Mouse (Mus musculus) midbrain, embryonic 12.5 days (tissue): ENCODE data around the gene Ddx54. TPM values are rescaled to one million over a fixed set of nuclear protein-coding genes. Genes with fewer than 3 reads are reported as not detected.

Experiments
- ATAC-seq: fragments of 200-750 bp; cut with Nextera tagmentation; 2 replicates; pipeline ENCODE4 v1.8.0; 2017; ENCODE audit warnings: low read depth, moderate TSS enrichment, moderate library complexity; ENCODE audit not compliant: low FRiP score
- H3K27ac ChIP-seq: fragments of 300-500 bp; sonication (generic); replicated peaks from 2 replicates; pipeline ENCODE4 v1.5.1; 2016; ENCODE audit warnings: mild to moderate bottlenecking
- H3K27me3 ChIP-seq: fragments of 300-500 bp; sonication (generic); 2 replicates; pipeline ENCODE4 v1.6.1; 2016; ENCODE audit warnings: mild to moderate bottlenecking
- H3K36me3 ChIP-seq: fragments of 300-500 bp; sonication (generic); 2 replicates; pipeline ENCODE4 v1.6.1; 2016
- H3K4me1 ChIP-seq: fragments of 300-500 bp; sonication (generic); 2 replicates; pipeline ENCODE4 v1.6.1; 2016
- H3K4me2 ChIP-seq: fragments of 300-500 bp; sonication (generic); replicated peaks from 2 replicates; pipeline ENCODE4 v1.6.1; 2016; ENCODE audit warnings: mild to moderate bottlenecking, moderate library complexity
- H3K4me3 ChIP-seq: fragments of 300-500 bp; sonication (generic); 2 replicates; pipeline ENCODE4 v1.5.1; 2016; ENCODE audit warnings: mild to moderate bottlenecking
- H3K9ac ChIP-seq: fragments of 300-500 bp; sonication (generic); replicated peaks from 2 replicates; pipeline ENCODE4 v1.6.1; 2016; ENCODE audit warnings: mild to moderate bottlenecking, moderate library complexity
- H3K9me3 ChIP-seq: fragments of 300-500 bp; sonication (generic); 2 replicates; pipeline ENCODE4 v1.6.1; 2016; ENCODE audit warnings: mild to moderate bottlenecking
- WGBS: fragments of 180-500 bp; shearing (Covaris S2); methylation state at CpG from one replicate; pipeline ENCODE4 v1.1.7; 2016; 5-methylcytosine and 5-hydroxymethylcytosine counted together
- polyA plus RNA-seq: library from polyadenylated mRNA; unstranded; fragments of >200 nt; fragmentation: Nextera tagmentation; extraction: Ambion mirVana; gene quantifications from 2 replicates; pipeline ENCODE4 v1.2.1, GENCODE M21; 2016

Gene Ddx54
- polyA plus RNA-seq, 1 experiment from 2014 or later: 53.0 TPM

DNA sequence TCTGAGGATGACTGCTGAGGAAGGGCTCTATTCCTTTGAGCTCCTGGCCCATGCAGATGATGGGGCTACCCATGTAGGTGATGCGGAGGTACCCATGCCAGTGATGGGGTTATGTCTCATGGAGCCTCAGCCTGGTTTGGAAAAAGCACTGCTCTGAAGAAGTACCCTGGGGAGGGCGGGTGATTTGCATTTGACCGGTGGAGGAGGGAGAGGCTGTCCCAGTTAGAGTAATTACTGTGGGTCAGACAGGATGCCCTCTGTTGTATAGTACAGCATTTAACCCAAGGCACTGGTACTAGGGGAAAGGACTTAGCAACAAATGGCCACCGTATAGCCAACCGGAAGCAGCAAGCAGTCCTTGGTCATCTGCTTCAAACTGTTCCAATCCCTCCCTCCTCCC lies 22.3 kb downstream of the Ddx54 start:
- H3K9me3 ChIP-seq: no peaks in the 10 kb centered on the region
- peaks cover 24% of the 10 kb centered on the region for H3K27me3 ChIP-seq
- WGBS: 59% methylated on average over 5 of the region's 5 CpGs
- H3K4me2 ChIP-seq: no peak overlapping the region
- H3K4me1 ChIP-seq: 0 out of 2 replicates have a peak, but pooled peaks cover 5% of the 10 kb centered on the region
- no peak overlapping the region for H3K9ac ChIP-seq
- H3K4me3 ChIP-seq: no peak overlapping the region
- no peaks in the 10 kb centered on the region for H3K36me3 ChIP-seq
- no peak for ATAC-seq
- H3K27ac ChIP-seq: no peak overlapping the region

DNA sequence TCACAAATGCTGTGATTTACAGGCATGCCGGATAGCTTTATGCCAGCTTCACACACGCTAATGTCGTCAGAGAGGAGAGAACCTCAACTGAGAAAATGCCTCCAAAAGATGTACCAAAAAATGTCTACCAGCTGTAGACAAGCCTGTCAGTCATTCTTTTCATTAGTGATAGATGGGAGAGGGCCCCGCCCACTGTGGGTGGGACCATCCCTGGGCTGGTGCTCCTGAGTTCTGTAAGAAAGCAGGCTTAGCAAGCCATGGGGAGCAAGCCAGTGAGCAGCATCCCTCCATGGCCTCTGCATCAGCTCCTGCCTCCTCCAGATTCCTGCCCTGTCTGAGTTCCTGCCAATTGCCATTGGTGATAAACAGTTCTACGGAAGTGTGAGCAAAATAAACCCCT lies 23.1 kb downstream of the Ddx54 start:
- H3K4me2 ChIP-seq: no peak overlapping the region
- 92% methylated on average over 5 of the region's 5 CpGs for WGBS
- H3K27me3 ChIP-seq: peaks cover 16% of the 10 kb centered on the region
- 0 out of 2 replicates have a peak, but pooled peaks cover 5% of the 10 kb centered on the region for H3K4me1 ChIP-seq
- no peak for ATAC-seq
- no peaks in the 10 kb centered on the region for H3K36me3 ChIP-seq
- H3K9me3 ChIP-seq: no peaks in the 10 kb centered on the region
- no peak overlapping the region for H3K27ac ChIP-seq
- no peak overlapping the region for H3K4me3 ChIP-seq
- no peak overlapping the region for H3K9ac ChIP-seq

DNA sequence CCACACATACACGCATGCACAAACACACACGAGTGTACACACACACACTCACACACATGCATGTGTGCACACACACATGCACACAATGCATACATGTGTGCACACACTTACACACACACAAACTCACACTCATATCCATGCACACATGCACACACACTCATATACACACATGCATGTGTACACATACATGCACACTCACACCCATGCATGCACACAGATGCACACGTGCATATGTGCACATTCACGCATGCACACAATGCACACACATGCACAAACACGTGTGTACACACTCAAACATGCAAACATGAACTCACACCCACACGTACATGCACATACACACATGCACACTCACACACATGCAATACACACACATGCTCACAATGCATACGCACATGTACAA lies 27.6 kb downstream of the Ddx54 start:
- Histone ChIP-seq H3K4me1 (no peaks in the 10 kb centered on the region), H3K27me3 (0 out of 2 replicates have a peak, but pooled peaks cover 7% of the 10 kb centered on the region), H3K4me2 (no peak overlapping the region), H3K9me3 (no peaks in the 10 kb centered on the region), H3K4me3 (no peak overlapping the region), H3K27ac (no peak overlapping the region), H3K9ac (no peak overlapping the region), H3K36me3 (no peaks in the 10 kb centered on the region)
- ATAC-seq: no peak
- 90% methylated on average over 7 of the region's 7 CpGs for WGBS

DNA sequence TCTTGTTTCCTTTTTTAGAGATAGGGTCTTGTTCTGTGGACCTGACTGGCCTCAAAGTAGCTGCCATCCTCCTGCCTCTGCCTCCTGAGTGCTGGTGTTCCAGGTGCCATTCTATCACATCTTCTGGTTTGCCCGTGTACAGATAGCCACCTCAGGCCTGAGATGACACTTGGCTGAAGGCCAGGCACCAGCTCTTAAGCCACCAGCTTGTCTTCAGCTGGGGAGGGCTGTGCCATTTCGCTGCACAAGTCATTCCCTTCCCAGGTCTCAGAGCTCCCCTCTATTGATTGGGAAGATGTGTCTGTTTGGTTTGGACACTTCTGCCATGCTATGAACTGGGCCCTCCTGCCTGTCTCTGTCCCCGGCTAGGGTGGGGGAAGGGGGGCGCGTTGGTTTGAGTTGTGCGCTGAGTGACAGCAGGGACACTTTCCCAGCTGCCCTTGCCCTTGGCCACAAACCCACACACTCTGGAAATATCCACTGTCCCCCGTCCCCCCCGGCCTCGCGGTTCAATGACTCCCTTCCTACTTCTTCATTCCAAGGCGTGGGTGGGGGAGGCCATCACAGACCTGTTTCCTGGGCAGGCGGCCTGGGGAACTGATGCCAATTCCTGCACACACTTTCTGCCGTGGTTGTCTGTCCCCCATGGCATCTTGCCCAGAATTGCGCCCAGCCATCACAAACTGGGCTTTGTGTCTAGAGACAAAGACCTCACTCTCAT lies 31.0 kb downstream of the Ddx54 start:
- no peak for ATAC-seq
- WGBS: 86% methylated on average over 14 of the region's 14 CpGs
- no peak overlapping the region for H3K4me2 ChIP-seq

DNA sequence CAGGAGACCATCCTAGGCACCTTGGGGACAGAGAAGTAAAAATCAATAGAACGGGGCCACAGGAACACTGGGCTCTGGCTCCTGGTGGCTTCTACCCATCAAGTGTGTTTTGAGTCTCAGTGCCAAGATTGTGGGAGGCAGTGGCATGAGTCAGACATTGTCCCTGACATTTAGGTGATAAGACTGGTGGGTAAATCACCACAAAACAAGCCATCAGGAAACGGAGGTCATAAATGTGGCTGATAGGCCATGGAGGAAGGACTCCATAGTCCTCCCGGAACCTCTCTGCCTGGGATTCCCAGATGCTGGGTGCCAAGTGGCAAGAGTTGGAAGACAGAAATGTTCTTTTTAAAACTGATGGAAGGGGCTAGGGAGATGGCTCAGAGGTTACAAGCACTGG lies 31.7 kb downstream of the Ddx54 start:
- Histone ChIP-seq H3K27me3 (peaks cover 40% of the 10 kb centered on the region), H3K4me3 (no peak overlapping the region), H3K9me3 (no peaks in the 10 kb centered on the region), H3K27ac (no peak overlapping the region), H3K4me1 (peaks cover 10% of the 10 kb centered on the region), H3K9ac (no peak overlapping the region), H3K36me3 (no peaks in the 10 kb centered on the region), H3K4me2 (no peak overlapping the region)
- 86% methylated on average over 3 of the region's 3 CpGs for WGBS
- ATAC-seq: no peak

More for the DNA sequence above, 31.0 kb downstream of the Ddx54 start:
- no peaks in the 10 kb centered on the region for H3K9me3 ChIP-seq
- H3K4me1 ChIP-seq: peaks cover 3% of the 10 kb centered on the region
- no peak overlapping the region for H3K27ac ChIP-seq
- no peak overlapping the region for H3K4me3 ChIP-seq
- no peaks in the 10 kb centered on the region for H3K36me3 ChIP-seq
- H3K9ac ChIP-seq: no peak overlapping the region
- H3K27me3 ChIP-seq: peaks cover 33% of the 10 kb centered on the region

DNA sequence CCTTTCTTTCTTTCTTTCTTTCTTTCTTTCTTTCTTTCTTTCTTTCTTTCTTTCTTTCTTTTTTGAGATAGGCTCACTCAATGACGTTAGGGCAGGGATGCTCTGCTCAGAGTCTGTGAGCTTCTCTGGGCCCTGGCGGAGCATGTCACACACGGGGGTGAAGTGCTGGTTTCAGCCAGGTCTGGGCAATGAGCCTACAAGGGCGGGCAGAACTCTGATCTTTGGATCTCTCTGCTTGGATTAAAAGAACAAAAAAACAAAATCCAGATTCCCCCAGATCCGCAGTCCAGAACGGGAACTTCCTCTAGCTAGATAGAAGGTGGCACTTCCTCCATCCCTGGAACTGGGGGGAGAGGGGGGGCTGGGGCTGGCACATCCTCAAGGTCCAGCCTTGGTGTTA lies 33.3 kb downstream of the Ddx54 start:
- no peak for ATAC-seq
- no peak overlapping the region for H3K4me3 ChIP-seq
- no peak overlapping the region for H3K27ac ChIP-seq
- 70% methylated on average over 6 of the region's 6 CpGs for WGBS
- H3K9ac ChIP-seq: no peak overlapping the region
- H3K4me1 ChIP-seq: peaks cover 14% of the 10 kb centered on the region
- no peaks in the 10 kb centered on the region for H3K9me3 ChIP-seq
- no peaks in the 10 kb centered on the region for H3K36me3 ChIP-seq
- H3K27me3 ChIP-seq: peaks cover 57% of the 10 kb centered on the region
- no peak overlapping the region for H3K4me2 ChIP-seq

DNA sequence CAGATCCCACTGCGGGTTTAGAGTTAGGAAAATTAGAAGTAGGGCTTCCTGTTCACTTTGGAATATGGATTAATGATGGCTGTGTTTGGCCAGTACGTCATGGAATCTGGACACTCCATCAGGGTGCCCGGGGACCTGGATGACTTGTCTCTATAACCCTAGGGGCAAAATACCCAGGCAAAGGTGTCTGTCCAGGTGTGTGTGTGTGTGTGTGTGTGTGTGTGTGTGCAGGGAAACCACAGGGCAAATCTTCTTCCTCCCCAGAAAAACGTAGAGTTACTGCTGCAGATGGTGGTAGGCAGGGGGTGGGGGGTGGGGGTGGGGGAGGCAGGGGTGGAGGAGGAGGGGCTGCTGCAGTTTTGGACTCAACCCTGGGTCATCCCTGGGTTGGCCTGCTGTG lies 34.8 kb downstream of the Ddx54 start:
- Histone ChIP-seq H3K27ac (no peak overlapping the region), H3K9me3 (no peaks in the 10 kb centered on the region), H3K4me1 (peaks cover 14% of the 10 kb centered on the region), H3K4me3 (no peak overlapping the region), H3K4me2 (no peak overlapping the region), H3K9ac (no peak overlapping the region), H3K27me3 (peaks cover 70% of the 10 kb centered on the region), H3K36me3 (no peaks in the 10 kb centered on the region)
- 84% methylated on average over 4 of the region's 4 CpGs for WGBS
- ATAC-seq: no peak

DNA sequence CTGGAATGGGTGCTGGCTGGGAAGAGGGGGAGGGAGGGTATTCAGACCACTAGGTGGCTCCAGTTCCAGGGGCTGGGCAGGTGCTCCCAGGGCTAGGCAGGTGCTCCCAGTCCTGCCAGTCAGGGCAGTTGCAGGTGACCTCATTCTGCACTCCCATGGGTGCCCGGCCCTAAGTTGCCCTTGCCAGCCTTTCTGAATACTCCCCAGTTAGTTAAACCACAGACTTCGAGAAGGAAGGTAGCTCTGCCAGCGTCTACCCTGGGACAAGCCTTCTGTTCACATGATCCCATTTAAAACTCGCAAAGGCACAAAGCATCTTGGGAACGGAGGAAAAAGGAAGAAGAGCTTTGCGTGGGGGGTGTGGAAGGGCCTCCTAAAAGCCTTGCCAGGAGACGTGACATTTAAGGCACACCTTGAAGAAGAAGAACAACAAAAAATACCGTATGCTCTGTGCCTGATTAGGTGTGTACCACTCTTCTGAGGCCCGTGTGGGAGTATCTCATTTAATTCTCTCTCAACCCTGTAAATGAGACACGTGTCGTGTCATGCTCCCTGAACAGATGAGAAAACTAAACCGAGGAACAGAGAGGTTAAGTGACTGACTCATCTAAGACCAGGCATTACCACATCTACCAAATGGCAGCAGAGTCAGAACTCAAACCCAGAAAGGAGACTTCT lies 35.4 kb downstream of the Ddx54 start:
- H3K9ac ChIP-seq: no peak overlapping the region
- no peak overlapping the region for H3K4me3 ChIP-seq
- no peaks in the 10 kb centered on the region for H3K36me3 ChIP-seq
- no peak overlapping the region for H3K4me2 ChIP-seq
- no peaks in the 10 kb centered on the region for H3K9me3 ChIP-seq
- 42% methylated on average over 12 of the region's 12 CpGs for WGBS
- H3K27ac ChIP-seq: no peak overlapping the region
- H3K27me3 ChIP-seq: peaks cover 75% of the 10 kb centered on the region
- H3K4me1 ChIP-seq: peaks cover 14% of the 10 kb centered on the region
- ATAC-seq: no peak

DNA sequence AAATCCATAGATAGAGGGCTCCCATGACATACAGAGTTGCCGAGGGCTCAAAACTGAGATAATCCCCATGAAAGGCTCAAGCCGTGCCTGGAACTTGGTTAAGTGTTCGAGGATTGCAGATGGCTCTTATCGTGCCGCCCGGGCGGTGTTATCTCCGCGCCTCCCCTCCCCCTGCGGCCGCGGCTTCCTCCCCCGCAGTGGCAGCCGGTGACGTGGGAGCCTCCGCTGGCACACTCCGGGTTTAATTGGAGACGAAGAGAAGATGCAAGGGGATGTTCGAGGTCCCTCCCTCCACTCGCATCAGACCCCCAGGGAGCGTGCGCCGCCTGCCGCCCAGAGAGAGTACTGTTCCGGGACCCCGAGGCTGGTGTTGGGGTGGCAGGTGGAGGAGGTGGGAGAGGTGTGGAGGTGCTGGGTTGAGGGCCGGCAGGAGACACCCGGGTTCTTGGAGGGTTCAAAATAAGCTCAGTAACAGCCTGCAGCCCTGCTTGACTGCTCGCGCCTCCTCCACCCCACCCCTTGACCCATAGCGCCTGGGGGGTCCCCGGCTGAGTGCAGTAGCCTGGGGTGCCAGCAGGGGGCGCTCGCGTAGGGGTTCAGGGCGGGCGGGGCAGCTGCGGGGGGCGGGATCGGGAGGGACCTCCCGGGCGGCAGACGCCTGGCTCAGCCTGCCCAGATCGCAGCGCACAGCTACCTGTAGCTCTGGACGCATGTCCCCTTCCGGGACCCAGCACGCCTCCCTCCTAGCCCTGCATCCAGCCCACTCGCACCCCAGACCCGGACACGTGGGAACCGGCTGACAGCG lies 36.2 kb downstream of the Ddx54 start, which contains the start of gene Rasal1:
Gene Rasal1, plus strand, starts transcription at position 244 of the 805 bp plus-strand sequence.
- peaks cover 75% of the 10 kb centered on the region for H3K27me3 ChIP-seq

DNA sequence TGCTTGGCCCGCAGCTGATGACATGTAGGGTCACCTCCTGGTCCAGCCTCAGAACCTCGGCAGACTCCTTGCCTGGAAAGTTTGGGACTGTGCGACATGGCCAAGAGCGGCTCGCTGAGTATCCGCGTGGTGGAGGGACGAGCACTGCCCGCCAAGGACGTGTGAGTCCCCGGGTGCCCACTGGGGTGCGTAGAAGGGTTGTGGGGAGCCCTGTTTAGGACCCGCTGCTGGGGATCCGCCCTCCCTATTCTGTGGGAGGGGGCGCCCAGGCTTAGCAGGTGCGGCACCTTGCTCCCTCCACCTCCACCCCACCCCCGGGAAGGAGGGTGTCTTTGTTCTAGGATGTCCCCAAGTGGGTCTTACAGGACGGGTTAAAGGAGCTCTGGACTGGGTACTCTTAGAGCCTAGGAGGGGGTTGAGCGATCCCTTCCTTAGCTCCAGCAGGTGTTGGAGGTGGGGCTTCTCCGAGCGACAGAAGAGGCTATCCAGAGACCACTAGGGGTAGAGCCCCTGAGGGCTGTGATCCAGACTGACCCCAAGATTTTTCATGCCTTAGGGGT lies 36.9 kb downstream of the Ddx54 start:
- no peak overlapping the region for H3K27ac ChIP-seq
- H3K4me1 ChIP-seq: peaks cover 14% of the 10 kb centered on the region
- ATAC-seq: no peak; the same call in 1 of the 2 replicates
- H3K4me3 ChIP-seq: peak overlapping the region; percentile 25; the same call in 1 of the 2 replicates
- no peaks in the 10 kb centered on the region for H3K9me3 ChIP-seq
- peak overlapping the region; percentile 45 for H3K4me2 ChIP-seq
- WGBS: 4% methylated on average over 21 of the region's 21 CpGs
- peaks cover 74% of the 10 kb centered on the region for H3K27me3 ChIP-seq
- no peaks in the 10 kb centered on the region for H3K36me3 ChIP-seq
- H3K9ac ChIP-seq: no peak overlapping the region

More for the DNA sequence above, 36.2 kb downstream of the Ddx54 start, which contains the start of gene Rasal1:
- H3K9me3 ChIP-seq: no peaks in the 10 kb centered on the region
- WGBS: under 1% methylated on average over 43 of the region's 53 CpGs
- no peak for ATAC-seq
- H3K4me3 ChIP-seq: peak within 1 kb of the TSS; percentile 25
- H3K4me2 ChIP-seq: peak within 1 kb of the TSS; percentile 45
- no peaks in the 10 kb centered on the region for H3K36me3 ChIP-seq
- peaks cover 14% of the 10 kb centered on the region for H3K4me1 ChIP-seq
- 0 out of 2 replicates have a peak within 1 kb of the TSS, but pooled peaks have one; percentile 15 for H3K9ac ChIP-seq
- no peak within 1 kb of the TSS for H3K27ac ChIP-seq

DNA sequence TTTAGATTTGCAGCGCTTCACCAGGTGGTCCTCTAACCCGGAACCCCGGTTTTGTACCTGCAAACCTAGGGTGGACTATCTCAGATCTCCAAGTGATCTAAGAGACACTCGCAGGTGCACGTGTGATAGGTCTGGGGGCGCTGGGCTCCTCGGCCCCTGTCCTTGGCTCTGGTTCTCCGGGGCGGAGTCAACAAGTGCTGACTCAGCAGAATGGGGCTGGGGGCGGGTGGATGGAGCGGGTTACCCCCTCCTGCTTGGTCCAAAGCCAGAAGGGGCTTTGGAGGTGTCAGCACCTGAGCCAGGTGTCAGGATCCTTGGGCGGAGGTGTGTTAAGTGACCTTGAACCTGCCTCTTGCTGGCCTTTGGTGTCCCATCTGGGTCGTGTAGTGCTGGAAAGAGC lies 37.4 kb downstream of the Ddx54 start:
- WGBS: 19% methylated on average over 13 of the region's 13 CpGs
- ATAC-seq: no peak
- peaks cover 78% of the 10 kb centered on the region for H3K27me3 ChIP-seq

More for the DNA sequence above, 37.4 kb downstream of the Ddx54 start:
- H3K9ac ChIP-seq: no peak overlapping the region
- H3K9me3 ChIP-seq: no peaks in the 10 kb centered on the region
- peaks cover 14% of the 10 kb centered on the region for H3K4me1 ChIP-seq
- H3K36me3 ChIP-seq: no peaks in the 10 kb centered on the region
- H3K4me3 ChIP-seq: no peak overlapping the region
- no peak overlapping the region for H3K4me2 ChIP-seq
- no peak overlapping the region for H3K27ac ChIP-seq
